Mouse (Mus musculus): ENCODE measurements around the gene Glrb.

DNA sequence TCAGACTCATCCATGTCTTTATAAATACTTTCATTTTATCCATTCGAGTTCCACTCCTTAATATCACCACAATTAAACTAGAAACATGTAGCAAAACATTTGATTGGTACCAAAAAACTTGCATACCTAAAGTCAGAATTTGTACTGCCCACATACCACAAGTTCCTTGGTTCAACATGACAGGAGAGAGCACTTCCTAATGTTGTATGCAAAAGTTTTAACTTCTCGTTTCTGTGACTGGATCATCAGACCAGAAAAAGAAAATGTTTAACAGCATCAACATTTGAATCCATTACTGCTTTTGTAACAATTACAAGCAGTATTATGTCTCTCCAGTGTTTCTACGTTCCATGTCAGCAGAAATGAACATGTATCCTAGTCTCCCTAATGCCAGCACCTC, 101.2 kb downstream of the Glrb start:
- TF ChIP-seq CTCF (conservative IDR thresholded peaks at IDR 0.05; ENCODE audit: insufficient read depth, insufficient read length, low read depth, low read length) (no peak), POLR2A (IDR thresholded peaks at IDR 0.05; ENCODE audit: low read depth, low read length) (no peak)

All from kidney, adult 2 months (tissue).